Mouse (Mus musculus) neural tube, embryonic 12.5 days (tissue): ENCODE measurements around the gene Appbp2. TPM values are rescaled to one million over a fixed set of nuclear protein-coding genes. Genes with fewer than 3 reads are reported as not detected.
A peak's percentile ranks its signal among the peaks of the same experiment; 100 is the strongest.

Source experiments
- ATAC-seq: fragments of 200-750 bp; cut with Nextera tagmentation; 2 replicates; pipeline ENCODE4 v1.8.0; 2017; ENCODE audit warnings: low read depth, mild to moderate bottlenecking, moderate TSS enrichment, moderate library complexity; ENCODE audit not compliant: low FRiP score
- H3K27ac ChIP-seq: fragments of 300-500 bp; sonication (generic); 2 replicates; pipeline ENCODE4 v1.5.1; 2016
- H3K27me3 ChIP-seq: fragments of 300-500 bp; sonication (generic); replicated peaks from 2 replicates; pipeline ENCODE4 v1.6.1; 2016; ENCODE audit warnings: mild to moderate bottlenecking
- H3K36me3 ChIP-seq: fragments of 300-500 bp; sonication (generic); 2 replicates; pipeline ENCODE4 v1.6.1; 2016; ENCODE audit warnings: mild to moderate bottlenecking
- H3K4me1 ChIP-seq: fragments of 300-500 bp; sonication (generic); 2 replicates; pipeline ENCODE4 v1.6.1; 2016
- H3K4me2 ChIP-seq: fragments of 300-500 bp; sonication (generic); replicated peaks from 2 replicates; pipeline ENCODE4 v1.6.1; 2016; ENCODE audit warnings: mild to moderate bottlenecking
- H3K4me3 ChIP-seq: fragments of 300-500 bp; sonication (generic); 2 replicates; pipeline ENCODE4 v1.5.1; 2016
- H3K9ac ChIP-seq: fragments of 300-500 bp; sonication (generic); 2 replicates; pipeline ENCODE4 v1.6.1; 2016; ENCODE audit warnings: mild to moderate bottlenecking
- H3K9me3 ChIP-seq: fragments of 300-500 bp; sonication (generic); 2 replicates; pipeline ENCODE4 v1.6.1; 2016; ENCODE audit warnings: mild to moderate bottlenecking
- WGBS: fragments of 180-500 bp; shearing (Covaris S2); methylation state at CpG from one replicate; pipeline ENCODE4 v1.1.7; 2016; 5-methylcytosine and 5-hydroxymethylcytosine counted together
- polyA plus RNA-seq: library from polyadenylated mRNA; unstranded; fragments of >200 nt; fragmentation: Nextera tagmentation; extraction: Ambion mirVana; gene quantifications from 2 replicates; pipeline ENCODE4 v1.2.1, GENCODE M21; 2016

Appbp2 gene
- polyA plus RNA-seq, 1 experiment from 2014 or later, result 54.6 TPM

DNA sequence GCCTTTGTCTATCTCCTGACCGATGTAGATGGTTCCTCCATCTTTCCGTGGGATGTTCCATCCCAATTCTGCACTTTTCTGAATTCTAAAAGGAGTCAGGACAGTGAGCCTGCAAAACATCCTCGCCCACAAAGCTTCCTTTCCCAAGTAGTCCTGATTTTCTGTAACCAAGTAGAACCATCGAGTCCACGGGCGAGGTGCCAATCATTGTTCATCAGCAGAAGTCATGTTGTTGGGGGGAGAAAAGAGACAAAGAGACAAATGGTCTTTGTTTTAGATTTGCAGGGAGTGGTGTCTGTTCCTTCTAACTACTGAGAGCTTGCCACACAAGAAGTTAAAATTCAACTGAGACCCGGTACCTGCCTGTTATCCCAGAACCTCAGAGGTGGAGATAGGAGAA, 18.7 kb upstream of the Appbp2 start:
- H3K4me3 ChIP-seq, result no peak overlapping the region
- no peak overlapping the region for H3K9ac ChIP-seq
- H3K27me3 ChIP-seq, result no peaks in the 10 kb centered on the region
- WGBS, result 88% methylated on average over 7 of the region's 7 CpGs
- no peaks in the 10 kb centered on the region for H3K9me3 ChIP-seq
- H3K27ac ChIP-seq, result no peak overlapping the region
- H3K36me3 ChIP-seq, result no peaks in the 10 kb centered on the region
- no peak for ATAC-seq
- no peaks in the 10 kb centered on the region for H3K4me1 ChIP-seq
- no peak overlapping the region for H3K4me2 ChIP-seq

DNA sequence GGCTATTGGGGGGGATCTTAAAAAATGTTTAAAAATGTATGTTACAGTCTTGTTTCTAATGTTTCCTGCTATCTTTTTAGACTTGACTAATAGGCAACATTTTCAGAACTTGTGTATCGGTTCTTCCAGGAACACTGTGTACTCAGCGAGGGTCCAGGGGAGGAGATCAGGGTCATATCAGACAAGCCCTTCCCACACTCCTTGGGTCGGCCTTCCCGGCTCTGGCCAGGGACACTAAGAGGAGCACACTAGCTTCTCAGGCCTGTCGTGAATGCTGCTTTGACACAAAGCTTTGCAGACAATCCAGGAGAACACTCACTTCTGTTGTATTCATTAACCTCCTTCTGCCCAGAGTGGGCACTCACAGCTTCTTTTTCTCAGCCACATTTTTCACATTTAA, 18.1 kb upstream of the Appbp2 start:
- Histone ChIP-seq H3K4me3 (no peak overlapping the region), H3K27ac (no peak overlapping the region), H3K4me1 (no peaks in the 10 kb centered on the region), H3K27me3 (no peaks in the 10 kb centered on the region), H3K36me3 (no peaks in the 10 kb centered on the region), H3K9me3 (no peaks in the 10 kb centered on the region), H3K9ac (no peak overlapping the region), H3K4me2 (no peak overlapping the region)
- 76% methylated on average over 5 of the region's 5 CpGs for WGBS
- no peak for ATAC-seq

DNA sequence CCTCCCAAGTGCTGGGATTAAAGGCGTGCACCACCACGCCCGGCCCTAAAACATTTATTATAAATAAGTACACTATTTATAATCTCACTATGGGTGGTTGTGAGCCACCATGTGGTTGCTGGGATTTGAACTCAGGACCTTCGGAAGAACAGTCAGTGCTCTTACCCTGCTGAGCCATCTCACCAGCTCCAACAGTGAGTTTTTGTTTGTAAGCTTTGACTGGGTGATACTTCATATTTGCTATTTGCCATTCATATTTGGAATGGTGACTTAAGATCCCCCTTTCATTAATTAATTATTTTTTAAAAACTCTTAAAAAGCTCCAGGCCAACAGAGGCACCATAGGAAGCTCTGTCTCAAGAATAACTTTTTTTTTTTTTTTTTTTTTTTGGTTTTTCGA, 17.0 kb upstream of the Appbp2 start:
- H3K27me3 ChIP-seq, result no peaks in the 10 kb centered on the region
- H3K27ac ChIP-seq, result no peak overlapping the region
- H3K36me3 ChIP-seq, result no peaks in the 10 kb centered on the region
- no peak for ATAC-seq
- H3K4me2 ChIP-seq, result no peak overlapping the region
- 89% methylated on average over 5 of the region's 5 CpGs for WGBS
- H3K9me3 ChIP-seq, result no peaks in the 10 kb centered on the region
- no peak overlapping the region for H3K9ac ChIP-seq
- H3K4me3 ChIP-seq, result no peak overlapping the region
- H3K4me1 ChIP-seq, result no peaks in the 10 kb centered on the region

DNA sequence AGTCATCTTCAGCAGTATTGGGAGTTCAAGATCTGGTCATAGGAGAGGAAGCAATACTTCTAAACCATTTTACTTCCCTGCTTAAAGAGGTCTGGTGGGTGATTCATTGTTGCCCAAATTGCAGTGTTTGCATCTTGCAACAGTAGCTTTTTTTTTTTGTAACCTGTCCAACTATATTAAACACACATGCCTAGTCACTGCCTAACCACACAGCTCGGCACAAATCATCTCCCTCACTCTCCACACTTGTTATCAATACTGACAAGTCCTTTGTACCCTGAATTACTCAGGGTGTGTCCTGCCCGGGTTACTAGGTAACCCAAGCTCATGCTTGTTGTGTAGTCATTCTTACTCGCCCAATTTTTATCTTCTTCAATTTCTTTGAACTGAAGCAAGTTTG, 15.5 kb upstream of the Appbp2 start:
- WGBS, result 50% methylated on average over 3 of the region's 3 CpGs
- H3K27me3 ChIP-seq, result no peaks in the 10 kb centered on the region

DNA sequence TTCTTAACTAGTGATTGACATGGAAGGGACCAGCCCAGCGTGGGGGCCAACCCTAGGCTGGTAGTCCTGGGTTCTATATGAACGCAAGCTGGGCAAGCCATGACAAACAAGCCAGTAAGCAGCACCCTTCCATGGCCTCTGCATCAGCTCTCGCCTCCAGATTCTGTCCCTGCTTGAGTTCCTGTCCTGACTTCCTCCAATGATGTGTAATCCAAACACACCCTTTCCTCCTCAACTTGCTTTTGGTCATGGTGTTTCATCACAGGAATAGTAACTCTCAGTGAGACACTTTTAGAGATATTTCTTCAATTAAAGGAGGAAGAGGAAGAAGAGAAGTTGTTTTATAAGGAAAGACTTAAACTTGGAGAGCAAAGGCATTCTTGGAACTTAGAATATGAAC, 14.4 kb upstream of the Appbp2 start:
- ATAC-seq, result no peak
- 84% methylated on average over 3 of the region's 3 CpGs for WGBS

More for the DNA sequence above, 15.5 kb upstream of the Appbp2 start:
- H3K4me2 ChIP-seq, result no peak overlapping the region
- ATAC-seq, result no peak
- H3K9ac ChIP-seq, result no peak overlapping the region
- H3K4me3 ChIP-seq, result no peak overlapping the region
- H3K4me1 ChIP-seq, result no peaks in the 10 kb centered on the region
- no peaks in the 10 kb centered on the region for H3K9me3 ChIP-seq
- no peak overlapping the region for H3K27ac ChIP-seq
- no peaks in the 10 kb centered on the region for H3K36me3 ChIP-seq

DNA sequence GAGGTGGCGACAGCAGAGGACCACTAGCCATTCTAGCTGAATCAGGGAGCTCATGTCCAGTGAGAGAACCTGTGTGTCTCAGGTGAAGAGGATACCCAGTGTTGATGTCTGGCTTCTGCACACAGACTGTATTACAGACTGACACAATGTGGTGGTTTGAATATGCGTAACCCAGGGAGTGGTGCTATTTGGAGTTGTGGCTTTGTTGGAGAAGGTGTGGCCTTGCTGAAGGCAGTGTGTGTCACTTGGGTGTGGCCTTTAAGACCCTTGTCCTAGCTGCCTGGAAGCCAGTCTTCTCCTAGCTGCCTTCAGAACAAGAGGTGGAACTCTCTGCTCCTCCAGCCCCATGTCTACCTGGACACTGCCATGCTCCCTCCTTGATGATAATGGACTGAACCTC, 13.2 kb upstream of the Appbp2 start:
- Histone ChIP-seq H3K4me1 (no peaks in the 10 kb centered on the region), H3K9me3 (no peaks in the 10 kb centered on the region), H3K27me3 (no peaks in the 10 kb centered on the region), H3K36me3 (no peaks in the 10 kb centered on the region), H3K4me2 (no peak overlapping the region), H3K27ac (no peak overlapping the region), H3K4me3 (no peak overlapping the region), H3K9ac (no peak overlapping the region)
- 93% methylated on average over 2 of the region's 2 CpGs for WGBS
- no peak for ATAC-seq

More for the DNA sequence above, 14.4 kb upstream of the Appbp2 start:
- H3K27me3 ChIP-seq, result no peaks in the 10 kb centered on the region
- no peak overlapping the region for H3K9ac ChIP-seq
- H3K4me1 ChIP-seq, result no peaks in the 10 kb centered on the region
- no peaks in the 10 kb centered on the region for H3K9me3 ChIP-seq
- no peak overlapping the region for H3K4me2 ChIP-seq
- no peak overlapping the region for H3K27ac ChIP-seq
- H3K36me3 ChIP-seq, result no peaks in the 10 kb centered on the region
- no peak overlapping the region for H3K4me3 ChIP-seq

DNA sequence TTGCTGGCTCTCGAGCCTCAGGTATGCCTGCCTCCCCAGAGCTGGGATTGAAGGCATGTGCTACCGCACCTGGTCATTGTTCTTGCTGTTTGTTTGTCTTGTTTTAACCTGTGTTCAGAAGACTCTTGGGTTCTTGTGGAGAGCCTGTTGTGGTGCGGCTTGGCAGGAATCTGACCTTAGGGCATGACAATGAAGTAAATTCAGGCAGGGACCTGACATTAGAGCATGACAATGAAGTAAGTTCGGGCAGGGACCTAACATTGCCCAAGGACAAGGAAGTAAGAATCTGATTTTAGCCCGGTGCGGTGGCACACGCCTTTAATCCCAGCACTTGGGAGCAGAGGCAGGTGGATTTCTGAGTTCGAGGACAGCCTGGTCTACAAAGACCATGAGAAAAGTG, 6.3 kb upstream of the Appbp2 start:
- Histone ChIP-seq H3K27ac (no peak overlapping the region), H3K36me3 (no peaks in the 10 kb centered on the region), H3K4me1 (no peaks in the 10 kb centered on the region), H3K9ac (no peak overlapping the region), H3K9me3 (no peaks in the 10 kb centered on the region), H3K27me3 (no peaks in the 10 kb centered on the region), H3K4me3 (no peak overlapping the region), H3K4me2 (no peak overlapping the region)
- WGBS, result 91% methylated on average over 8 of the region's 8 CpGs
- ATAC-seq, result no peak

DNA sequence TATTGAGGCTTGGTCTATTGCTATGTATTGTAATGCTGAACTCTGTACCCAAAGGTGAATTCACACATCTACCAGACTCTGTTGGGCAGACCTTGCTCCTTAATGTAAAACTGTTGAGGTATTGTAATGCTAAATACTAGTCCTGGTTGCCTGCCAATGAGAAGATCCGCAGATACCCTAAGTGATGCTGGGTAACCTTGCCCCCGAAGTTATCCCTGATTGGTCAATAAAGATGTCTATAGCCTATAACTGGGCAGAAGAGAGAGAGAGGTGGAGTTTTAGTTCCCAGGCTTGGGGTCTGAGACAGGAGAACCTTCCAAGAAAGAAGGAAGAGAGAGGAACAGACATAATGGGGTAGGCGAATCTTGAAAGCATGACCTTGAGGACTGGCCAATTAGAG, 5.3 kb upstream of the Appbp2 start:
- no peak overlapping the region for H3K4me2 ChIP-seq
- H3K4me3 ChIP-seq, result no peak overlapping the region
- H3K9ac ChIP-seq, result no peak overlapping the region
- H3K4me1 ChIP-seq, result peaks cover 4% of the 10 kb centered on the region; the same call in 1 of the 2 replicates
- no peaks in the 10 kb centered on the region for H3K9me3 ChIP-seq
- H3K27me3 ChIP-seq, result no peaks in the 10 kb centered on the region
- no peak overlapping the region for H3K27ac ChIP-seq
- no peak for ATAC-seq
- no peaks in the 10 kb centered on the region for H3K36me3 ChIP-seq
- WGBS, result 90% methylated on average over 3 of the region's 3 CpGs

DNA sequence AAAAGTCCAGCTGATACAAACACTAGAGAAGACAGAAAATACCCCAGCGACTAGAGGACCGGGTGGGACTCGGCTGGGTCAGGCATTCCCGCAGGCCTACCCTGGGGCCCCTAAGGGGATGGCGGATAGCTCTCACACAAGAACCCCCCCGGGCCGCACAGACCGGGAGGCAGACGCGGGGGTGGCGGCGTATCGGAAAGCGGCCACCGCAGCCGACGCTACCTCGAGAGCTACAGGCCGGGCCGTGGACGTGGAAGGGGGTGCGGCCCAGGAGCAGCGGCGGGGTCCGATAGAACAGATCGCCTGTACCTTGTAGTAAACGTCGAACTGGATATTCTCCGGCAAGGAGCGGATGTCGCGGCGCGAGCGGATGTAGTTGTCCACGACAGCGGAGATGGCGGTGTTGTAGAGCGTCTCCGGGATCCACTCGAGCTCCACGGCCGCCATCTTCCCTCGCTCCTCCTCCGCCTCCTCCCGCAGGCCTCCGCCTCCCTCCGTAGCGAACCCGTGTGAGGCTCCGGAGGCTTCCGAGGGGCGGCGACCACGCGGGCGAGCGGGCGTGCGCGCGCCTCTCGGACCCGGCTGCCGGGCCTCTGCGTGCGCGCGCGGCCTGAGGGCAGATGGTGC, 454 bp downstream of the Appbp2 start:
- Histone ChIP-seq H3K4me2 (peak overlapping the region; percentile 76), H3K27me3 (no peaks in the 10 kb centered on the region), H3K36me3 (peaks cover 3% of the 10 kb centered on the region; the same call in 1 of the 2 replicates), H3K4me3 (peak overlapping the region; percentile 95), H3K4me1 (peaks cover 17% of the 10 kb centered on the region), H3K9me3 (no peaks in the 10 kb centered on the region), H3K27ac (peak overlapping the region; percentile 99), H3K9ac (peak overlapping the region; percentile 94)
- under 1% methylated on average over 70 of the region's 70 CpGs for WGBS
- peak; percentile 94 for ATAC-seq

DNA sequence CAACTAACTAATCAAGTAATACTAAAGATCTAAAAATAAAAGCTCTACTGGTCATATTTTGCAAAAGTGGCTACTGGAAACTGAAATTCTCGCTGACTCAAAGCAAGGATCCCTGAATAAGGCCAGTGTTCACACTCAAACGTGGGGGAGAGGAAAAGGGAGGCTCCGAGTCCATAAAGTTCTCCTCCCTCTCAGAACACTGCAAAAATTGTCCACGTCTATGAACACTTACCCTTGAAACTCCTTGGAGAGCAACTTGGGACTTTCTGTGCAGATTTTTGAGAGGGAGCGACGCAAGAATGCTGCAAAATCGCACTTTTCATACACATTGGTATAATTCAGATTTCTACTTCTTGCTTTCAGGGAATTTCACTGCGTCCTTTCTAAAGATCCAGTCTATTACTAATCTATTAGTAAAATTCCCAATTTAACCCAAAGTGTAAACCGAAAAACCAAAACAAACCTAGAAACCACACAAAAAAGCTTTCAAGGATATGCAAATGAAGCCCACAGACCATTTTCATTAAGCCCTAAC, 1.2 kb downstream of the Appbp2 start:
- Histone ChIP-seq H3K4me1 (peaks cover 17% of the 10 kb centered on the region), H3K36me3 (peaks cover 6% of the 10 kb centered on the region; the same call in 1 of the 2 replicates), H3K27ac (0 out of 2 replicates have a peak overlapping the region, but pooled peaks have one; percentile 99), H3K9me3 (no peaks in the 10 kb centered on the region), H3K9ac (peak overlapping the region; percentile 94), H3K4me3 (peak overlapping the region; percentile 95), H3K4me2 (peak overlapping the region; percentile 76), H3K27me3 (no peaks in the 10 kb centered on the region)
- no peak for ATAC-seq
- WGBS, result 21% methylated on average over 9 of the region's 9 CpGs

DNA sequence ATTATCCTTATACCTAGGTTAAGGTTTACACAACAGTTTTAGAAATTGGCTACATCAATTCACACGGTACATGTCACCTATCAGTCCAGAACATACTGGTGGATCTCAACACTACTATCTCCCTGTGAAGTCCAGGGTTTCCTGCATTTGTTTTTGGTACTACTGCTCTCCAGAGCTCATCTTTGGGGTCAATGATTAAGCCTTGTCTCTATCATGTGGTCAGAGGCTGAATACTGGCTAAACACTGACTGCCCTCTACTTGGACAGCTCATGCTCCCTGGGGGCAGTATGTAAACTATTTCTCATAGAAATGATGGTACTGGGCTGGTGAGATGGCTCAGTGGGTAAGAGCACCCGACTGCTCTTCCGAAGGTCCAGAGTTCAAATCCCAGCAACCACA, 11.7 kb downstream of the Appbp2 start:
- Histone ChIP-seq H3K27ac (no peak overlapping the region), H3K9ac (no peak overlapping the region), H3K4me1 (no peaks in the 10 kb centered on the region), H3K4me2 (no peak overlapping the region), H3K9me3 (no peaks in the 10 kb centered on the region), H3K36me3 (peaks cover 7% of the 10 kb centered on the region; the same call in 1 of the 2 replicates), H3K27me3 (no peaks in the 10 kb centered on the region), H3K4me3 (no peak overlapping the region)
- ATAC-seq, result no peak
- WGBS, result 97% methylated on average over 3 of the region's 3 CpGs

DNA sequence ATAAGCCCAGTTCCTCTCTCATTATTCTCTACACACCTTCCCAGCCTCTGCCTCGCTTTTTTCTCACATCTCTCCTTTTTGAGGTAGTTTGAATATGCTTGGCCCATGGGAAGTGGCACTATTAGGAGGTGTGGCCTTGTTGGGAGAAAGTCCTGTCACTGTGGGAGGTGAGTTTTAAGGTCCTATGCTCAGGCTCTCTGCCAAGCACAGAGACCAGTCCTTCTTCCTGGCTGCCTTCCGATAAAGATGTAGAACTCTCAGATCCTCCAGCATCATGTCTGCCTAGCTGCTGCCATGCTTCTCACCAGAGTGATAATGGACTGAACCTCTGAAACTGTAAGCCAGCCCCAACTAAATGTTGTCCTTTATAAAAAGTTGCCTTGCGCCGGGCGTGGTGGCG, 12.4 kb downstream of the Appbp2 start:
- Histone ChIP-seq H3K36me3 (peaks cover 7% of the 10 kb centered on the region; the same call in 1 of the 2 replicates), H3K9me3 (no peaks in the 10 kb centered on the region), H3K9ac (no peak overlapping the region), H3K27ac (no peak overlapping the region), H3K4me2 (no peak overlapping the region), H3K27me3 (no peaks in the 10 kb centered on the region), H3K4me3 (no peak overlapping the region), H3K4me1 (no peaks in the 10 kb centered on the region)
- WGBS, result 96% methylated on average over 6 of the region's 6 CpGs
- no peak for ATAC-seq

DNA sequence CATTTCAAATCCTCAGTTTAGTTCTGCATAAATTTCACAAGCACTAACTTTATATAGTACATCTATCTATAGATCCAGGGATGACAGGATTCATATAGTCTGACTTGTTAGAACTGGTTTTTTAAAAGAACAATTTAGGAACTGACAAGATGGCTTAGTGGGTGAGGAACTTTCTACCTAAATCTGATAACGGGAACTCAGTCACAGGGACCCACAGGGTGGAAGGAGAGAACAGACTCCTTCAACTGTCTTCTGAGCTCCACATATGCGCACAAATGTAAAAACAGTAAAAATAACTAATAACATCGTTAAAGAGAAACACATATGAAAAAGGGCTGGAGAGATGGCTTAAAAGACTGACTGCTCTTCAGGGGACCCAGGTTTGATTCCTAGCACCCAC, 15.9 kb downstream of the Appbp2 start:
- Histone ChIP-seq H3K4me1 (no peaks in the 10 kb centered on the region), H3K9ac (no peak overlapping the region), H3K4me2 (no peak overlapping the region), H3K27ac (no peak overlapping the region), H3K9me3 (no peaks in the 10 kb centered on the region), H3K4me3 (no peak overlapping the region), H3K36me3 (peaks cover 20% of the 10 kb centered on the region), H3K27me3 (no peaks in the 10 kb centered on the region)
- no peak for ATAC-seq
- WGBS, result 95% methylated on average over 3 of the region's 3 CpGs
